9 mouse cellular contexts compared by ENCODE assay signal in the genomic region with DNA sequence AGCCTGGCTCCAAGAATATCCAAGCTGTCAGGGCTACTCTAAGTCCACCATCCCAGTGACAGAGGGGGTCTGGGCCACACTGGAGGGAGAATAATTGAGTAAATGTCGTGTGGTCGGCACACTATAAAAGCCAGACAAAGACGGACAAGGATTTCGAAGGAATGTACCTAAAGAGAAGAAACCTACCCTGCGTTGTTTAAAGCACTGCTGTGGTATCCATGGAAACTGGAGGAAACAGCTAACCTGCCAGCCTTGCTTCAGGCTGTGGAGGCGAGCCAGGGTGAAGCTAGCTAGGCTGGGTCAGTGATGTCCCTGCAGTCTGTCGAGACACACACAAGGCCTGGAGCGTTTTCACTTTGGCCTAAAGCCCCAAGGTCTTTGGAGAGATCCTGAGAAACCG.
A peak's percentile ranks its signal among the peaks of the same experiment; 100 is the strongest.
DNase-seq lines count a peak whose midpoint lies in the region; ATAC-seq lines count a peak whose summit lies in the region.
"Had no signal": no experiment of that assay in that cellular context is flagged by ENCODE, and none has a peak within 500 bp of the region (broad histone marks: within the 10 kb centered on the region; RNA-seq: fewer than 3 reads in every experiment).

No protein-coding gene starts in this region.

- no peak overlapping the region for H3K9ac ChIP-seq in limb, embryonic 12.5 days (replicated peaks)

- no peaks in the 10 kb centered on the region for H3K36me3 ChIP-seq in limb, embryonic 12.5 days

- peaks cover 12% of the 10 kb centered on the region for H3K4me1 ChIP-seq in limb, embryonic 12.5 days (replicated peaks)

- H3K27ac ChIP-seq in limb, embryonic 12.5 days: peak overlapping the region; percentile 31; the same call in 1 of the 2 replicates
- H3K27ac ChIP-seq: macrophage had no signal

- peak; percentile 15 for DNase-seq in kidney, postnatal 10 days
- no peak for DNase-seq in kidney, adult 8-10 months
- peak; percentile 30 for DNase-seq in brain, embryonic 18.5 days (ENCODE audit: low read depth, low spot score)
- DNase-seq in frontal cortex, postnatal 10 days (ENCODE audit: low spot score in 2 of 2): peak; percentile 35 to 40
- DNase-seq in testis, postnatal 14 days (ENCODE audit: low spot score): peak; percentile 53
- no peak for DNase-seq in thymus, postnatal 10 days (ENCODE audit: low spot score in 2 of 2)
- DNase-seq in MN1 (ENCODE audit: low spot score): no peak

- WGBS in limb, embryonic 12.5 days: 52% methylated on average over 9 of the region's 9 CpGs

- no peaks in the 10 kb centered on the region for H3K9me3 ChIP-seq in limb, embryonic 12.5 days

- H3K4me3 ChIP-seq in limb, embryonic 12.5 days (replicated peaks): no peak overlapping the region

- ATAC-seq in limb, embryonic 12.5 days (ENCODE audit: insufficient number of reproducible peaks, insufficient read depth, low FRiP score, low TSS enrichment, low read depth): no peak

- no peak overlapping the region for H3K4me2 ChIP-seq in limb, embryonic 12.5 days

- no peaks in the 10 kb centered on the region for H3K27me3 ChIP-seq in limb, embryonic 12.5 days

Comparison
In these comparisons a context has a peak if more than half of its experiments do, and no peak if none do; other contexts are left out.
1. DNase-seq: peak in kidney, postnatal 10 days (single experiment), brain, embryonic 18.5 days (single experiment), frontal cortex, postnatal 10 days (2 of 2) and testis, postnatal 14 days (single experiment); none in kidney, adult 8-10 months (0 of 2), thymus, postnatal 10 days (0 of 2) and MN1 (single experiment).